Mouse (Mus musculus) hindbrain, embryonic 12.5 days (tissue): Measurements from ENCODE around the gene Zfp184. TPM values are rescaled to one million over a fixed set of nuclear protein-coding genes. Genes with fewer than 3 reads are reported as not detected.

ENCODE experiments used
- ATAC-seq: fragments of 200-750 bp; cut with Nextera tagmentation; 2 replicates; pipeline ENCODE4 v1.8.0; 2017; ENCODE audit warnings: moderate TSS enrichment; ENCODE audit not compliant: low FRiP score
- H3K27ac ChIP-seq: fragments of 300-500 bp; sonication (generic); 2 replicates; pipeline ENCODE4 v1.5.1; 2016; ENCODE audit warnings: mild to moderate bottlenecking
- H3K27me3 ChIP-seq: fragments of 300-500 bp; sonication (generic); 2 replicates; pipeline ENCODE4 v1.6.1; 2016; ENCODE audit warnings: mild to moderate bottlenecking
- H3K36me3 ChIP-seq: fragments of 300-500 bp; sonication (generic); 2 replicates; pipeline ENCODE4 v1.6.1; 2016; ENCODE audit warnings: mild to moderate bottlenecking
- H3K4me1 ChIP-seq: fragments of 300-500 bp; sonication (generic); 2 replicates; pipeline ENCODE4 v1.6.1; 2016
- H3K4me2 ChIP-seq: fragments of 300-500 bp; sonication (generic); replicated peaks from 2 replicates; pipeline ENCODE4 v1.6.1; 2016; ENCODE audit warnings: mild to moderate bottlenecking
- H3K4me3 ChIP-seq: fragments of 300-500 bp; sonication (generic); 2 replicates; pipeline ENCODE4 v1.5.1; 2016; ENCODE audit warnings: mild to moderate bottlenecking
- H3K9ac ChIP-seq: fragments of 300-500 bp; sonication (generic); 2 replicates; pipeline ENCODE4 v1.6.1; 2016; ENCODE audit warnings: mild to moderate bottlenecking, moderate library complexity
- H3K9me3 ChIP-seq: fragments of 300-500 bp; sonication (generic); replicated peaks from 2 replicates; pipeline ENCODE4 v1.6.1; 2016; ENCODE audit warnings: mild to moderate bottlenecking
- WGBS: fragments of 180-500 bp; shearing (Covaris S2); methylation state at CpG from one replicate; pipeline ENCODE4 v1.1.7; 2016; 5-methylcytosine and 5-hydroxymethylcytosine counted together
- polyA plus RNA-seq: library from polyadenylated mRNA; unstranded; fragments of >200 nt; fragmentation: Nextera tagmentation; extraction: Ambion mirVana; gene quantifications from 2 replicates; pipeline ENCODE4 v1.2.1, GENCODE M21; 2016

Zfp184 gene
- polyA plus RNA-seq, 1 experiment from 2014 or later = 19.1 TPM

GRCm38 (mm10) chr13:21930981-21931380, 13.9 kb upstream of the Zfp184 start:
- H3K4me2 ChIP-seq = no peak overlapping the region
- 9% methylated on average over 10 of the region's 10 CpGs for WGBS

DNA sequence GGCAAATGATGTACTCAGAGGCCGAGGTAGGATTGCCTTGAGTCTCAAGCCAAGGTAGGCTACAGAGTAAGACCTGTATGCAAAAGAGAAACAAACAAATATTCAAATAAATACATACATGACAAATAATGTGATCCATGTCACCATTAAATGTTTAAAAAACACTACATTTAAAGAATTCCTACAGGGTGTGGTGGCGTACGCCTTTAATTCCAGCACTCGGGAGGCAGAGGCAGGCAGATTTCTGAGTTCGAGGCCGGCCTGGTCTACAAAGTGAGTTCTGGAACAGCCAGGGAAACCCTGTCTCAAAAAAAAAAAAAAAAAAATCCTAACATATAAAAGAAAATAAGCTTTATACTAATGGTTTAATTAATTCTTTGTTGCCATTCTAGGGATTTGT, 13.2 kb upstream of the Zfp184 start:
- 56% methylated on average over 6 of the region's 6 CpGs for WGBS
- no peaks in the 10 kb centered on the region for H3K4me1 ChIP-seq
- no peaks in the 10 kb centered on the region for H3K36me3 ChIP-seq
- H3K9me3 ChIP-seq = no peaks in the 10 kb centered on the region
- no peak for ATAC-seq
- H3K27ac ChIP-seq = no peak overlapping the region
- no peak overlapping the region for H3K4me3 ChIP-seq
- H3K9ac ChIP-seq = no peak overlapping the region
- no peaks in the 10 kb centered on the region; the same call in 1 of the 2 replicates for H3K27me3 ChIP-seq
- no peak overlapping the region for H3K4me2 ChIP-seq

More at GRCm38 (mm10) chr13:21930981-21931380, 13.9 kb upstream of the Zfp184 start:
- Histone ChIP-seq H3K4me3 (no peak overlapping the region), H3K9ac (no peak overlapping the region), H3K4me1 (no peaks in the 10 kb centered on the region), H3K36me3 (no peaks in the 10 kb centered on the region), H3K27me3 (no peaks in the 10 kb centered on the region), H3K9me3 (no peaks in the 10 kb centered on the region), H3K27ac (no peak overlapping the region)
- ATAC-seq = no peak

DNA sequence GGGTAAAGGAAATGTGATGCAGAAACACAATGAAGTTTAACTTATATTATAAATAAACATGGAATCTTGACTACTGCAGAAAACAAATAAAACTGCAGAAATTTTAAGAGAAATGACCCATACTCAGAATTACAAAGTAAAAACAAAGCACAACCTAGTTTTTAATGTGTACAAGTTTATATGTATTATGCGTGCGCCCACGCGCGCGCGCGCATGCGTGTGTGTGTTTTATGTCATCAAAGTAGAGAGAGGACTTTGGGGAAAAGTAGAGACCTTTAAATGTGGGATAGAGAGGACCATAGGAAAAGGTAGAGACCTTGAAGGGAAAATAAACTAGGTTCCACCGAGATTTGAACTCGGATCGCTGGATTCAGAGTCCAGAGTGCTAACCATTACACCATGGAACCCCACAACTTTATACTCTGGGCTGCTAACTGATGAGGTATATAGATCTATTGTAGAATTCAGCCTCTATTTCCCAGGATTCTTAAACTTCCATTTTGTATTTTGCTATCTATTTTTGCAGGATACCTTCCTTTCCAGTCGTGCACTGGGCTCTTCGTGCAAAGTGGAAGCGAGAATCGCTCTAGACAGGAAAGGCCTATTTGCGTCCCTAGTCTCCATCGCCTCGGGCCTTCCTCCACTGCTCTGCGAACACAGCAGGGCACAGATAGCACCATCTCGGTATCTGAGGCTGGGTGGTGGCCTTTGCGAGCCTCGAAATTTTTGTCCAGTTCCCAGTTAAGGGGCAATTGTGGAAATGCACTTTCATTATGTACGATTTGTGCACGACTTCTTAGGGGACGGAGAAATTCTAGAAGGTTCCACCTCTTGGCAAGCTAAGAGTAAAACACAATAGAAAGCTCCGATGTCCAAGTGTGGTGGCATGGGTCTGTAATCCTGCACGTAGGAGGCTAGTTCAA, 11.0 kb upstream of the Zfp184 start:
- no peak for ATAC-seq
- H3K36me3 ChIP-seq = no peaks in the 10 kb centered on the region
- peak overlapping the region; percentile 23; the same call in 1 of the 2 replicates for H3K4me2 ChIP-seq
- H3K9ac ChIP-seq = no peak overlapping the region
- WGBS = 5% methylated on average over 28 of the region's 28 CpGs
- H3K27me3 ChIP-seq = peaks cover 14% of the 10 kb centered on the region
- no peak overlapping the region for H3K27ac ChIP-seq
- no peak overlapping the region for H3K4me3 ChIP-seq
- H3K4me1 ChIP-seq = no peaks in the 10 kb centered on the region
- no peaks in the 10 kb centered on the region for H3K9me3 ChIP-seq

DNA sequence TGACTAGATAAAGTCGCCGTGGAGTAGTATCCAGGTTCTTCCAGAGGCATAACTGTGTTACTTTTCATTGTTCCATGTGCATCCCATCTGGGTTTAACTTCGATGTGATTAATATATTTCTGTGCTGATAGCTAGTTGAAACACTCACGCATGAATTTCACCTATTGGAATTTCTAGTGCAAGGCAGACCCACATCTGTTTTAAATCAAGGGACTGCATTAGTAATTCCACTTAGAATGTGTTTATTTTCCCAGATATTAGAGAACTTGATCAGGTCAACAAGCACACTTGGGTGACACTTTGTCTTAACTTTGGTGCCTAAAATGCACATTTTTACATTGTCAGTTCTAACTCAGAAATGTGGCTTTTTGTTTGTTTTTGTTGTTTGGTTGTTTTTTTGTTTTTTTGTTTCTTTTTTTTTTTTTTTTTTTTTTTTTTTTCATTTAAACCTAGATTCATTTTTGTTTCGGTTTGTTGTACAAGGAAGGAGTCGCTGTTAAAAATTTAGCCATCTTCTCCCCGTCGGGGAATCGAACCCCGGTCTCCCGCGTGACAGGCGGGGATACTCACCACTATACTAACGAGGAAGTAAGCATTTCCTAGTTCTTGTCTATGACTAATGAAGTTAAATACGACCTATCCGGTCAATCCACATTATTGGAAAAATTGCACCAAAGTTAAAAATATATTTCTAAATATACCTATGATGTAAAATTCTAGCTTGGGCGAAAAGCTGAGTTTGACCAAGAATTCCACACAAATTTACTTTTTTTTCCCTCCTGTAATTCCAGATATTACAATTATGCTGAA, 9.7 kb upstream of the Zfp184 start:
- ATAC-seq = no peak
- WGBS = 10% methylated on average over 17 of the region's 17 CpGs

GRCm38 (mm10) chr13:21935833-21936232, 9.1 kb upstream of the Zfp184 start:
- Histone ChIP-seq H3K4me3 (no peak overlapping the region), H3K9me3 (no peaks in the 10 kb centered on the region), H3K36me3 (no peaks in the 10 kb centered on the region), H3K27ac (no peak overlapping the region), H3K27me3 (peaks cover 18% of the 10 kb centered on the region), H3K9ac (no peak overlapping the region), H3K4me2 (peak overlapping the region; percentile 39), H3K4me1 (no peaks in the 10 kb centered on the region)
- WGBS = 2% methylated on average over 7 of the region's 7 CpGs
- ATAC-seq = no peak

More for the DNA sequence above, 9.7 kb upstream of the Zfp184 start:
- H3K4me3 ChIP-seq = no peak overlapping the region
- no peaks in the 10 kb centered on the region for H3K36me3 ChIP-seq
- H3K27me3 ChIP-seq = peaks cover 18% of the 10 kb centered on the region
- H3K27ac ChIP-seq = no peak overlapping the region
- no peaks in the 10 kb centered on the region for H3K9me3 ChIP-seq
- no peak overlapping the region for H3K4me2 ChIP-seq
- H3K4me1 ChIP-seq = no peaks in the 10 kb centered on the region
- H3K9ac ChIP-seq = no peak overlapping the region

- H3K4me2 ChIP-seq = peak overlapping the region; percentile 34
- no peak for ATAC-seq
- 0 out of 2 replicates have a peak overlapping the region, but pooled peaks have one; percentile 6 for H3K4me3 ChIP-seq
- no peak overlapping the region for H3K9ac ChIP-seq
- H3K4me1 ChIP-seq = no peaks in the 10 kb centered on the region
- H3K27ac ChIP-seq = no peak overlapping the region
- 1% methylated on average over 17 of the region's 17 CpGs for WGBS
- H3K9me3 ChIP-seq = no peaks in the 10 kb centered on the region
- H3K36me3 ChIP-seq = no peaks in the 10 kb centered on the region
- H3K27me3 ChIP-seq = peaks cover 18% of the 10 kb centered on the region
Measured at GRCm38 (mm10) chr13:21936968-21937367, 7.9 kb upstream of the Zfp184 start.

- Histone ChIP-seq H3K27me3 (peaks cover 18% of the 10 kb centered on the region), H3K4me2 (peak overlapping the region; percentile 41), H3K27ac (0 out of 2 replicates have a peak overlapping the region, but pooled peaks have one; percentile 30), H3K36me3 (no peaks in the 10 kb centered on the region), H3K9me3 (no peaks in the 10 kb centered on the region), H3K4me3 (peak overlapping the region; percentile 42), H3K9ac (no peak overlapping the region), H3K4me1 (no peaks in the 10 kb centered on the region)
- 1% methylated on average over 19 of the region's 19 CpGs for whole genome bisulfite sequencing
- peak; percentile 63 for ATAC-seq
Measured at GRCm38 (mm10) chr13:21940213-21940612, 4.7 kb upstream of the Zfp184 start.

DNA sequence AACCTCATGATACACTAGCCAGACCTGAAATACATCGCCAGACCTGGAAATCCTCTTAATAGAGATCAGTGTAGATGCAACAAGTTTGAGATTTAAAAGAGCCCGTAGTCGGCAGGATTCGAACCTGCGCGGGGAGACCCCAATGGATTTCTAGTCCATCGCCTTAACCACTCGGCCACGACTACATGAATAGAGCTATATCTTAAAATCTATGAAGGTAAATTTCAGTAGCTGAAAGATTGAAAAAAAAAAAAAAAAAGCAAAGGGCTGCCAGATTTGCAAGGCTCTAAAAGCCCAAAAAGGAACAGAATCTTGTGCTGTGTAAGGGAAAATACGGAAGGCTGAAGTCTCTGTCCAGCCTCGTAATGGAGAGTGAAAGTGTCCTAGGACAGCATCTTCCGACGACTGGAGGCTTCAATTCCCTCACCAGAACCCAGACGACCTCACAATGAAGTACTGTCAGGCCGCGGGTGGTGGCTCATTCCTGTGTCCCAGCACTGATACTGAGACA, 4.0 kb upstream of the Zfp184 start:
- peak overlapping the region; percentile 41 for H3K4me2 ChIP-seq
- H3K4me3 ChIP-seq = peak overlapping the region; percentile 42
- H3K9me3 ChIP-seq = no peaks in the 10 kb centered on the region
- H3K27ac ChIP-seq = 0 out of 2 replicates have a peak overlapping the region, but pooled peaks have one; percentile 30
- no peak for ATAC-seq
- H3K9ac ChIP-seq = no peak overlapping the region
- H3K27me3 ChIP-seq = peaks cover 18% of the 10 kb centered on the region
- H3K4me1 ChIP-seq = peaks cover under 1% of the 10 kb centered on the region; the same call in 1 of the 2 replicates
- no peaks in the 10 kb centered on the region for H3K36me3 ChIP-seq
- under 1% methylated on average over 16 of the region's 16 CpGs for WGBS

DNA sequence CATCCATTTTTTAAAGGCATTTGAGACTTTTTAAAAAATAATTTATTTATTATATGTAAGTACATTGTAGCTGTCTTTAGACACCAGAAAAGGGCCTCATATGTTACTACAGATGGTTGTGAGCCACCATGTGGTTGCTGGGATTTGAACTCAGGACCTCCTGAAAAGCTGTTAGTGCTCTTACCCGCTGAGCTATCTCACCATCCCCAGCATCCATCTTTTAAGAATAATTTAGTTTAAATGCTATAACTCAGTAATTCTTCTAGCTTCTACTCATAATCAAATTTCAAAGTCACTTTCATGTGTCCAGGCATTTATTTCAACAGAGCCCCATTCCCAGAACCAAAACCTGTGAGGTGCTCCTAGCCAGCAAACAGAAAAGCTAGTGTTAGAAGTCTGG, 1.2 kb upstream of the Zfp184 start:
- ATAC-seq = no peak
- H3K27ac ChIP-seq = no peak overlapping the region
- H3K36me3 ChIP-seq = no peaks in the 10 kb centered on the region
- H3K9ac ChIP-seq = no peak overlapping the region
- peaks cover 6% of the 10 kb centered on the region; the same call in 1 of the 2 replicates for H3K27me3 ChIP-seq
- no peak overlapping the region for H3K4me2 ChIP-seq
- peaks cover 12% of the 10 kb centered on the region for H3K4me1 ChIP-seq
- H3K9me3 ChIP-seq = no peaks in the 10 kb centered on the region
- no peak overlapping the region for H3K4me3 ChIP-seq
- 79% methylated on average over 1 of the region's 1 CpGs for WGBS

GRCm38 (mm10) chr13:21944592-21944925, 335 bp upstream of the Zfp184 start:
- Histone ChIP-seq H3K27me3 (no peaks in the 10 kb centered on the region), H3K36me3 (peaks cover 8% of the 10 kb centered on the region), H3K27ac (no peak overlapping the region), H3K4me3 (peak overlapping the region; percentile 78), H3K9ac (peak overlapping the region; percentile 78; the same call in 1 of the 2 replicates), H3K4me1 (peaks cover 12% of the 10 kb centered on the region), H3K9me3 (no peaks in the 10 kb centered on the region), H3K4me2 (peak overlapping the region; percentile 84)
- ATAC-seq = peak; percentile 73; the same call in 1 of the 2 replicates
- WGBS = 1% methylated on average over 7 of the region's 7 CpGs

- Histone ChIP-seq H3K4me1 (no peaks in the 10 kb centered on the region), H3K27ac (no peak overlapping the region), H3K27me3 (0 out of 2 replicates have a peak, but pooled peaks cover 3% of the 10 kb centered on the region), H3K9ac (no peak overlapping the region), H3K9me3 (no peaks in the 10 kb centered on the region), H3K4me3 (no peak overlapping the region), H3K4me2 (no peak overlapping the region), H3K36me3 (no peaks in the 10 kb centered on the region)
- 57% methylated on average over 1 of the region's 1 CpGs for WGBS
- no peak for ATAC-seq
Measured at GRCm38 (mm10) chr13:21969269-21969668, 24.4 kb downstream of the Zfp184 start.

GRCm38 (mm10) chr13:21969816-21970215, 24.9 kb downstream of the Zfp184 start:
- Histone ChIP-seq H3K4me2 (no peak overlapping the region), H3K9ac (no peak overlapping the region), H3K4me1 (no peaks in the 10 kb centered on the region), H3K27ac (no peak overlapping the region), H3K4me3 (no peak overlapping the region), H3K9me3 (no peaks in the 10 kb centered on the region), H3K36me3 (no peaks in the 10 kb centered on the region), H3K27me3 (0 out of 2 replicates have a peak, but pooled peaks cover 3% of the 10 kb centered on the region)
- 63% methylated on average over 2 of the region's 2 CpGs for WGBS
- ATAC-seq = no peak
